Mouse (Mus musculus): ENCODE data around the gene Vcl. TPM values are rescaled to one million over a fixed set of nuclear protein-coding genes. Genes with fewer than 3 reads are reported as not detected.

The Vcl gene
- polyA plus RNA-seq, 1 experiment from 2014 or later = 43.8 TPM

DNA sequence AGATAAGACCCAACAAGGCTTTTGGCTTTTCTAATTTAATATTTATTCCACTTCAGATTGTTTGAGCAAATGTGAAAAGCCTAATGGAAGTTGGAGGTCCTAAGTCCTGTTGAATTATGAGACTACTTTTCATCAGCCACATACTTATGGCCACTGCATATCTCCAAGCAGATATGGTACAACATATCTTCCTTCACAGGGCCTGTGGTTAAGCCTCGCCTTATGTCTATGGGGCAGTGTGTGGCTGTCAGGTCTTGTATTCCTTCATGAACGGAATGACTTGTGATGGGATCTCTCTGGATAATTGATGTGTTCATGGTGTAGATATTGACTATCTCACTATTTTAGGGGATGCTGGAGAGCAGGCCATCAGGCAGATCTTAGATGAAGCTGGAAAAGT is 66.3 kb downstream of the Vcl start:
- no peaks in the 10 kb centered on the region for H3K27me3 ChIP-seq (ENCODE audit: control insufficient read depth, insufficient read depth, low read length)
- no peak for DNase-seq (ENCODE audit: low spot score)
- H3K9ac ChIP-seq (replicated peaks; ENCODE audit: low read length) = no peak overlapping the region
- no peaks in the 10 kb centered on the region for H3K4me1 ChIP-seq (ENCODE audit: control insufficient read depth, insufficient read depth, low read length)
- no peaks in the 10 kb centered on the region for H3K36me3 ChIP-seq (replicated peaks; ENCODE audit: control insufficient read depth, insufficient read depth, low read depth, low read length)
- no peak overlapping the region for H3K4me3 ChIP-seq (ENCODE audit: low read depth, low read length)
- no peak overlapping the region for H3K4me2 ChIP-seq (ENCODE audit: low read depth, low read length)
- no peak overlapping the region for H3K27ac ChIP-seq (replicated peaks; ENCODE audit: low read depth, low read length)
- H3K9me3 ChIP-seq (replicated peaks; ENCODE audit: control insufficient read depth, low read length) = no peaks in the 10 kb centered on the region
- ATAC-seq (replicated peaks; ENCODE audit: insufficient number of reproducible peaks, low FRiP score, low TSS enrichment, low read depth) = no peak
- WGBS = 90% methylated on average over 2 of the region's 2 CpGs

- H3K4me3 ChIP-seq (ENCODE audit: low read depth, low read length) = no peak overlapping the region
- WGBS = 70% methylated on average over 5 of the region's 5 CpGs
Measured at GRCm38 (mm10) chr14:20996361-20996760, 67.2 kb downstream of the Vcl start.

DNA sequence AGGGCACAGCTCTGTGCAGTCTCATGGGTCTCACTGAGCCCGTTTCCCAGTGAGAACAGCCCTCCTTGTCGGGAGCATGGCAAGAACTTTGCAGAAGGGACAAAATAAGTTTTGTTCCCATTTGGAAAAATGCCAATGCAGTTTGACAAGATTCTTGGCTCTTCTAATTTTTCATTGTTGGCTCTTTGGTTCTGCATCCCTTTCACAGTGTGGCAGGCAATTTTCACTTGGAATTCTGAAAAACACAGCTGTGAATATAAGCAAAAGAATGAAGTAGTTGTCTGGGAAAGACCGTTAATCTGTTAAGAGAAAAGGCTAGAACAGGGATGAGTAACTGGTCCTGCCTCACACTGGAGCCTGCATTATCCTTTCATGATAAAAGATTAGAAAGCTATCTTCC is 68.3 kb downstream of the Vcl start:
- no peaks in the 10 kb centered on the region for H3K9me3 ChIP-seq (replicated peaks; ENCODE audit: control insufficient read depth, low read length)
- no peak for ATAC-seq (replicated peaks; ENCODE audit: insufficient number of reproducible peaks, low FRiP score, low TSS enrichment, low read depth)
- no peaks in the 10 kb centered on the region for H3K36me3 ChIP-seq (replicated peaks; ENCODE audit: control insufficient read depth, insufficient read depth, low read depth, low read length)
- 77% methylated on average over 3 of the region's 3 CpGs for WGBS
- no peaks in the 10 kb centered on the region for H3K4me1 ChIP-seq (ENCODE audit: control insufficient read depth, insufficient read depth, low read length)
- H3K4me2 ChIP-seq (ENCODE audit: low read depth, low read length) = no peak overlapping the region
- no peak overlapping the region for H3K4me3 ChIP-seq (ENCODE audit: low read depth, low read length)
- no peak overlapping the region for H3K9ac ChIP-seq (replicated peaks; ENCODE audit: low read length)
- H3K27ac ChIP-seq (replicated peaks; ENCODE audit: low read depth, low read length) = no peak overlapping the region
- no peaks in the 10 kb centered on the region for H3K27me3 ChIP-seq (ENCODE audit: control insufficient read depth, insufficient read depth, low read length)
- no peak for DNase-seq (ENCODE audit: low spot score)

More at GRCm38 (mm10) chr14:20996361-20996760, 67.2 kb downstream of the Vcl start:
- Histone ChIP-seq H3K36me3 (replicated peaks; ENCODE audit: control insufficient read depth, insufficient read depth, low read depth, low read length) (no peaks in the 10 kb centered on the region), H3K4me1 (ENCODE audit: control insufficient read depth, insufficient read depth, low read length) (no peaks in the 10 kb centered on the region), H3K27me3 (ENCODE audit: control insufficient read depth, insufficient read depth, low read length) (no peaks in the 10 kb centered on the region), H3K9ac (replicated peaks; ENCODE audit: low read length) (no peak overlapping the region), H3K27ac (replicated peaks; ENCODE audit: low read depth, low read length) (no peak overlapping the region), H3K9me3 (replicated peaks; ENCODE audit: control insufficient read depth, low read length) (no peaks in the 10 kb centered on the region), H3K4me2 (ENCODE audit: low read depth, low read length) (no peak overlapping the region)
- ATAC-seq (replicated peaks; ENCODE audit: insufficient number of reproducible peaks, low FRiP score, low TSS enrichment, low read depth) = no peak
- no peak for DNase-seq (ENCODE audit: low spot score)

DNA sequence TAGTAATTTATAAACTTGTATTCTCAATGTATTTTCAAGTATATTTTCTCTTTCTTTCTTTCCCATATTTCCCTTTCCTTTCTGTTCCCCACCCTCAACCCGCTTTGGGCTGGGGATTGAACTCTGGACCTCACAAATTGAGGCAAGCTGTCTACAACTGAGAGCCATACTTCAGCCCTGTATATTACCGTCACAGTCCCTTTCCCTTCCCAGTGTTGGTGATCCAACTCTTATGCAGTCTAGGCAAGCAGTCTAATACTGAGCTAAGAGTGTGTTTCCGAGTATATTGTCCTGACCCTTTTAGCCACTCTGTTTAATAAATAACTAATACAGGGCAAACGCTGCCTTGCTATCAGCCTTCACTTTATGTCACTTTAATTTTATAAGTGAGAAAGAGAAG is 70.4 kb downstream of the Vcl start:
- H3K9me3 ChIP-seq (replicated peaks; ENCODE audit: control insufficient read depth, low read length) = no peaks in the 10 kb centered on the region
- H3K4me3 ChIP-seq (ENCODE audit: low read depth, low read length) = no peak overlapping the region
- DNase-seq (ENCODE audit: low spot score) (no peak), ATAC-seq (replicated peaks; ENCODE audit: insufficient number of reproducible peaks, low FRiP score, low TSS enrichment, low read depth) (no peak)
- H3K27me3 ChIP-seq (ENCODE audit: control insufficient read depth, insufficient read depth, low read length) = no peaks in the 10 kb centered on the region
- H3K27ac ChIP-seq (replicated peaks; ENCODE audit: low read depth, low read length) = no peak overlapping the region
- H3K9ac ChIP-seq (replicated peaks; ENCODE audit: low read length) = no peak overlapping the region
- H3K36me3 ChIP-seq (replicated peaks; ENCODE audit: control insufficient read depth, insufficient read depth, low read depth, low read length) = no peaks in the 10 kb centered on the region
- WGBS = 65% methylated on average over 4 of the region's 4 CpGs
- H3K4me1 ChIP-seq (ENCODE audit: control insufficient read depth, insufficient read depth, low read length) = no peaks in the 10 kb centered on the region
- H3K4me2 ChIP-seq (ENCODE audit: low read depth, low read length) = no peak overlapping the region

GRCm38 (mm10) chr14:21013800-21014334 is 84.7 kb downstream of the Vcl start:
- Histone ChIP-seq H3K4me3 (ENCODE audit: low read depth, low read length) (no peak overlapping the region), H3K27ac (replicated peaks; ENCODE audit: low read depth, low read length) (no peak overlapping the region), H3K27me3 (ENCODE audit: control insufficient read depth, insufficient read depth, low read length) (no peaks in the 10 kb centered on the region), H3K4me1 (ENCODE audit: control insufficient read depth, insufficient read depth, low read length) (no peaks in the 10 kb centered on the region), H3K9me3 (replicated peaks; ENCODE audit: control insufficient read depth, low read length) (no peaks in the 10 kb centered on the region), H3K4me2 (ENCODE audit: low read depth, low read length) (no peak overlapping the region), H3K36me3 (replicated peaks; ENCODE audit: control insufficient read depth, insufficient read depth, low read depth, low read length) (no peaks in the 10 kb centered on the region; the same call in 1 of the 2 replicates), H3K9ac (replicated peaks; ENCODE audit: low read length) (no peak overlapping the region)
- WGBS = 78% methylated on average over 5 of the region's 5 CpGs
- ATAC-seq (replicated peaks; ENCODE audit: insufficient number of reproducible peaks, low FRiP score, low TSS enrichment, low read depth) (no peak), DNase-seq (ENCODE audit: low spot score) (no peak)

- Histone ChIP-seq H3K9me3 (replicated peaks; ENCODE audit: control insufficient read depth, low read length) (no peaks in the 10 kb centered on the region), H3K27ac (replicated peaks; ENCODE audit: low read depth, low read length) (no peak overlapping the region), H3K4me2 (ENCODE audit: low read depth, low read length) (no peak overlapping the region), H3K27me3 (ENCODE audit: control insufficient read depth, insufficient read depth, low read length) (no peaks in the 10 kb centered on the region), H3K4me1 (ENCODE audit: control insufficient read depth, insufficient read depth, low read length) (no peaks in the 10 kb centered on the region), H3K36me3 (replicated peaks; ENCODE audit: control insufficient read depth, insufficient read depth, low read depth, low read length) (no peaks in the 10 kb centered on the region; the same call in 1 of the 2 replicates), H3K4me3 (ENCODE audit: low read depth, low read length) (no peak overlapping the region), H3K9ac (replicated peaks; ENCODE audit: low read length) (no peak overlapping the region)
- DNase-seq (ENCODE audit: low spot score) = no peak
- WGBS = 87% methylated on average over 5 of the region's 5 CpGs
- no peak for ATAC-seq (replicated peaks; ENCODE audit: insufficient number of reproducible peaks, low FRiP score, low TSS enrichment, low read depth)
Measured at GRCm38 (mm10) chr14:21017871-21018270, 88.7 kb downstream of the Vcl start.

DNA sequence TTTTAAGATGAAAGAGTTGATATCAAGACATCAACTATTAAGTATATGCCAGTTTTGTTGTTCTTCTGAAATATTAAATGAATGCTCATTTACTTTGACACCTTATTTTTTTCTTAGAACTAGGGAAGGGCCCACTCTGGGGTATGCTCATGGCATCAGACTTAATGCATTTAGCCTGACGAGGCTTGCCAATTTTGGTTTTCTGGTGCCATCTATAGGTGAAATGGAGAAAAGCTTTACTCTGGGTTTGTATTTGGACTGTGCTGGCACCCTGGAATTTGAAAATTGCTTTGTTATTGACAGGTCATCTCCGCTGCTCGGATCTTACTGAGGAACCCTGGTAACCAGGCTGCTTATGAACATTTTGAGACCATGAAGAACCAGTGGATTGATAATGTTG is 89.8 kb downstream of the Vcl start:
- peak; percentile 72 for DNase-seq (ENCODE audit: low spot score)
- no peak for ATAC-seq (replicated peaks; ENCODE audit: insufficient number of reproducible peaks, low FRiP score, low TSS enrichment, low read depth)
- 45% methylated on average over 3 of the region's 3 CpGs for WGBS

DNA sequence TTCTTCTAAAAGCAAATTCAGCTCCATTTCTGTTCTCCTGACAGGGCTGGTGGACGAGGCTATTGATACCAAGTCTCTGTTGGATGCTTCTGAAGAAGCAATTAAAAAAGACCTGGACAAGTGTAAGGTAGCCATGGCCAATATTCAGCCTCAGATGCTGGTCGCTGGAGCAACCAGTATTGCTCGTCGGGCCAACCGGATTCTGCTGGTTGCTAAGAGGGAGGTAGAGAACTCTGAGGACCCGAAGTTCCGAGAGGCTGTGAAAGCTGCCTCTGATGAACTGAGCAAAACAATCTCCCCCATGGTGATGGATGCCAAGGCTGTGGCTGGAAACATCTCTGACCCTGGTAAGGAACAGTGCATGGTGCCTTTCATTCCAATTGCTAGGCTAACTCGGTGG is 91.2 kb downstream of the Vcl start:
- Histone ChIP-seq H3K4me3 (ENCODE audit: low read depth, low read length) (no peak overlapping the region), H3K27ac (replicated peaks; ENCODE audit: low read depth, low read length) (no peak overlapping the region), H3K4me2 (ENCODE audit: low read depth, low read length) (no peak overlapping the region), H3K36me3 (replicated peaks; ENCODE audit: control insufficient read depth, insufficient read depth, low read depth, low read length) (no peaks in the 10 kb centered on the region; the same call in 1 of the 2 replicates), H3K4me1 (ENCODE audit: control insufficient read depth, insufficient read depth, low read length) (no peaks in the 10 kb centered on the region), H3K9ac (replicated peaks; ENCODE audit: low read length) (no peak overlapping the region), H3K9me3 (replicated peaks; ENCODE audit: control insufficient read depth, low read length) (no peaks in the 10 kb centered on the region), H3K27me3 (ENCODE audit: control insufficient read depth, insufficient read depth, low read length) (no peaks in the 10 kb centered on the region)
- WGBS = 95% methylated on average over 8 of the region's 8 CpGs
- ATAC-seq (replicated peaks; ENCODE audit: insufficient number of reproducible peaks, low FRiP score, low TSS enrichment, low read depth) = no peak
- no peak for DNase-seq (ENCODE audit: low spot score)

More for the DNA sequence above, 89.8 kb downstream of the Vcl start:
- H3K36me3 ChIP-seq (replicated peaks; ENCODE audit: control insufficient read depth, insufficient read depth, low read depth, low read length) = no peaks in the 10 kb centered on the region; the same call in 1 of the 2 replicates
- H3K4me3 ChIP-seq (ENCODE audit: low read depth, low read length) = no peak overlapping the region
- no peak overlapping the region for H3K4me2 ChIP-seq (ENCODE audit: low read depth, low read length)
- H3K27ac ChIP-seq (replicated peaks; ENCODE audit: low read depth, low read length) = no peak overlapping the region
- H3K27me3 ChIP-seq (ENCODE audit: control insufficient read depth, insufficient read depth, low read length) = no peaks in the 10 kb centered on the region
- H3K4me1 ChIP-seq (ENCODE audit: control insufficient read depth, insufficient read depth, low read length) = no peaks in the 10 kb centered on the region
- H3K9ac ChIP-seq (replicated peaks; ENCODE audit: low read length) = no peak overlapping the region
- no peaks in the 10 kb centered on the region for H3K9me3 ChIP-seq (replicated peaks; ENCODE audit: control insufficient read depth, low read length)
